Mouse (Mus musculus) lung, embryonic 14.5 days (tissue): ENCODE data around the gene 1810062G17Rik. TPM values are rescaled to one million over a fixed set of nuclear protein-coding genes. Genes with fewer than 3 reads are reported as not detected.
A peak's percentile ranks its signal among the peaks of the same experiment; 100 is the strongest.

Experiments used
- ATAC-seq: fragments of 200-750 bp; cut with Nextera tagmentation; 2 replicates; pipeline ENCODE4 v1.8.0; 2017; ENCODE audit warnings: mild to moderate bottlenecking, moderate TSS enrichment, moderate library complexity; ENCODE audit not compliant: insufficient read depth
- DNase-seq: peaks from one replicate; pipeline ENCODE4 v3.0.0-alpha.2; 2015
- H3K27ac ChIP-seq: fragments of 300-500 bp; sonication (generic); 2 replicates; pipeline ENCODE4 v1.5.1; 2014; ENCODE audit warnings: low read depth, mild to moderate bottlenecking, moderate library complexity
- H3K27me3 ChIP-seq: fragments of 300-500 bp; sonication (generic); 2 replicates; pipeline ENCODE4 v1.6.1; 2014; ENCODE audit warnings: low read length, control low read depth; ENCODE audit not compliant: insufficient read depth
- H3K36me3 ChIP-seq: fragments of 300-500 bp; sonication (generic); 2 replicates; pipeline ENCODE4 v1.6.1; 2014; ENCODE audit warnings: control low read depth; ENCODE audit not compliant: insufficient read depth
- H3K4me1 ChIP-seq: fragments of 300-500 bp; sonication (generic); 2 replicates; pipeline ENCODE4 v1.6.1; 2014; ENCODE audit warnings: antibody characterized with exemption, control low read depth; ENCODE audit not compliant: insufficient read depth
- H3K4me2 ChIP-seq: fragments of 300-500 bp; sonication (generic); 2 replicates; pipeline ENCODE4 v1.6.1; 2014; ENCODE audit warnings: mild to moderate bottlenecking
- H3K4me3 ChIP-seq: fragments of 300-500 bp; sonication (generic); 2 replicates; pipeline ENCODE4 v1.5.1; 2014; ENCODE audit warnings: low read depth, low read length
- H3K9ac ChIP-seq: fragments of 300-500 bp; sonication (generic); 2 replicates; pipeline ENCODE4 v1.6.1; 2014
- H3K9me3 ChIP-seq: fragments of 300-500 bp; sonication (generic); 2 replicates; pipeline ENCODE4 v1.6.1; 2016; ENCODE audit warnings: low read depth, low read length, control low read depth
- CTCF ChIP-seq: IDR thresholded peaks from 2 replicates; pipeline ENCODE4 v1.5.1; 2016; ENCODE audit warnings: antibody characterized with exemption, low read depth
- WGBS: fragments of 180-500 bp; shearing (Covaris S2); extraction: QIAGEN DNeasy Blood & Tissue Kit; methylation state at CpG from one replicate; pipeline ENCODE4 v1.1.7; 2014; 5-methylcytosine and 5-hydroxymethylcytosine counted together
- polyA plus RNA-seq: library from polyadenylated mRNA; unstranded; fragments of >200 nt; fragmentation: Nextera tagmentation; extraction: Ambion mirVana; gene quantifications from 2 replicates; pipeline ENCODE4 v1.2.1, GENCODE M21; 2014

Gene 1810062G17Rik
- polyA plus RNA-seq, 1 experiment from 2014 or later, result 3.3 TPM

DNA sequence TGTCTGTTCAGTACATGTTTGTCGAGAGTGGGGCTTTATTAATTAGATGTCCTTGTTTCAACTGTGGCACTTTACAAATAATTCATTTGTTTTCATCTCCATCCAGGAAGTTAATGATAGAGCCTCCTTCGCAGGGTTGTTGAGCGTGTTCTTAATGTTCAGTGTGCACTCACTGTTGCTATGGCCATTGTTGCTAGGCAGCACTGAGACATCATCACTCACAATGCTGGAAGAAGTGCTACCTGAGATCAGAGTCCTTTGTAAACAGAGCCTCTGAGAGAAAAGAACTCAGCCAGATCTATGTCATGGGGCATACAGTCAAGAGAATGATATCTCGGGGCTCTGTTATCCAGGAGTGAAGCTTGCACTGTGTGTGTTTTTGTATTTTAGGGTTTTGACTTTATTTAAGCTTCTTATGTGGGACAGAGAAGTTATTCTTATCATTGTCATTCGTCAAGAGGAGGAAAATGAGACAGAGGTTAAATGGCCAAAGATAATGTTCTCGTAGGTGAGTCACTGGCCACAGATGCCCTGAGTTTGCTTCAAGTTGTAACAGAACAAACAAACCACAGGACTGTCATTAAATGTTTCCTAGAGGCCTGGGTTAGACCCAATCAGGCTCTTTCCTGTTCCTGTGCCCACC is 18.0 kb downstream of the 1810062G17Rik start:
- no peaks in the 10 kb centered on the region for H3K27me3 ChIP-seq
- no peak overlapping the region for H3K9ac ChIP-seq
- H3K36me3 ChIP-seq, result no peaks in the 10 kb centered on the region
- no peak for DNase-seq
- no peak for TF ChIP-seq CTCF
- no peaks in the 10 kb centered on the region for H3K4me1 ChIP-seq
- H3K27ac ChIP-seq, result no peak overlapping the region
- H3K4me3 ChIP-seq, result no peak overlapping the region
- no peak overlapping the region for H3K4me2 ChIP-seq
- ATAC-seq, result no peak
- no peaks in the 10 kb centered on the region for H3K9me3 ChIP-seq
- 30% methylated on average over 6 of the region's 6 CpGs for WGBS

DNA sequence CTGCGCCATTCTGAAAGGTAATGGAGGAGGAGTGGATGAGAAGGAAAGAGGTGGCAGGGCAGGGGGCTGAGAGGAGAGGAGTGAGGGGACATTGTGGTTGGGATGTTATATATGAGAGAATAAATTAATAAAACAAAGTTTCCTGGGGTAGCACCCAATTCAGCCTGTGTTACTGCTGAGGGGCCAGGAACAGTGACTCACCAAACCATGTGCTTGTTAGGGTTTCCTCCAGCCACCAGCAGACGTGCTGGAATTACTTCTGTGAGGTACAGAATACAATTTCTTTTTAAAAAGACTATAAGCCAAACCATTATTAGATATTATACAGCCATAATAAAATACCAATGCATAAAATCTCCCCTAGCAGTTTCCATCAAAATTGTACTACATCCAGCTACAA is 18.9 kb downstream of the 1810062G17Rik start:
- DNase-seq (no peak), ATAC-seq (no peak)
- Histone ChIP-seq H3K4me1 (no peaks in the 10 kb centered on the region), H3K9me3 (no peaks in the 10 kb centered on the region), H3K27ac (no peak overlapping the region), H3K9ac (no peak overlapping the region), H3K27me3 (no peaks in the 10 kb centered on the region), H3K36me3 (no peaks in the 10 kb centered on the region), H3K4me3 (no peak overlapping the region), H3K4me2 (no peak overlapping the region)
- WGBS, result 74% methylated on average over 2 of the region's 2 CpGs
- TF ChIP-seq CTCF, result no peak

DNA sequence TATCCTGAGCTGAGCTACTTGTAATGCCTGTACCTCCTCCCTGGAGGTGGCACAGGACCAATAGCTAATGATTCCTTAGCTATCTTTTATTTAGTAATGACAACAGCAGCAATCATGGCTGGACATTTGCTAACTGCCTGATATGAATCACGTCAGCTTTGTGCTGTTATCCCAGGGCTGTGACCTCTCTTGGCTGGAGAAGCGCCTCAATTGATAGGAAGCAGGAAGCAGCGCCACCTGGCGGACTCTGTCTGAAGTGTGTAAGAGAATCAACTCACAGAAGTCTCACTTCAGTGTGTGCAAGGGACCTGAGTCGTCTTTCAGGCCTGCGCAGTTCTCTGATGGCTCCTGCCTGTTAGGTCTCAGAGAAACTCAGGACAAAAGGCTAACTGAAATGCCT is 19.7 kb downstream of the 1810062G17Rik start:
- Histone ChIP-seq H3K4me2 (no peak overlapping the region), H3K4me1 (no peaks in the 10 kb centered on the region), H3K9ac (no peak overlapping the region)

DNA sequence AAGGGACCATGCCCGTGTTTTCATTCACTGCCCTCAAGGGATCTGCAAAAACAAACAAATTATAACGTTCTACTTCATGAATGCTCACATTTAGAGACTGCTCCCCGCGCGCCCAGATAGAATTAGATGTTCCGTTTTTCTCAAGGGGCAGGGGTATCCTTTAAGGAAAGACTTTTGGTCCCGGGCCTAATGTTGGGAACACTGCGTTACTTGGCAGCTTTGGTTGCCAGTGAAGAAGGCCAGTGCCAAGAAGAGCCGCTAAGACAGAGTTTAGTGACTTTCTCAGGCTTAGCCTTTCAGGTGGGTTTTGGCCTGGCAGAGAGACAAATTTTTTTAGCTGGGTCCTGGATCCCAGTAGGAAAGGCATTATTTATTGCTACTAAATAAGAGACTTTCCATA is 20.5 kb downstream of the 1810062G17Rik start:
- H3K36me3 ChIP-seq, result no peaks in the 10 kb centered on the region
- DNase-seq, result peak; percentile 4
- no peak overlapping the region for H3K27ac ChIP-seq
- H3K4me3 ChIP-seq, result no peak overlapping the region
- H3K9ac ChIP-seq, result peak overlapping the region; percentile 27; the same call in 1 of the 2 replicates
- H3K4me2 ChIP-seq, result no peak overlapping the region
- H3K9me3 ChIP-seq, result no peaks in the 10 kb centered on the region
- no peak for ATAC-seq
- no peak for TF ChIP-seq CTCF
- no peaks in the 10 kb centered on the region for H3K27me3 ChIP-seq
- WGBS, result 84% methylated on average over 9 of the region's 9 CpGs
- no peaks in the 10 kb centered on the region for H3K4me1 ChIP-seq

More for the DNA sequence above, 19.7 kb downstream of the 1810062G17Rik start:
- Histone ChIP-seq H3K4me3 (no peak overlapping the region), H3K27ac (no peak overlapping the region), H3K9me3 (no peaks in the 10 kb centered on the region), H3K27me3 (no peaks in the 10 kb centered on the region), H3K36me3 (no peaks in the 10 kb centered on the region)
- ATAC-seq (peak; percentile 75), DNase-seq (peak; percentile 96)
- TF ChIP-seq CTCF, result peak; percentile 95
- WGBS, result 5% methylated on average over 6 of the region's 6 CpGs

- no peaks in the 10 kb centered on the region for H3K27me3 ChIP-seq
- H3K27ac ChIP-seq, result no peak overlapping the region
- peak; percentile 73 for ATAC-seq
- peak overlapping the region; percentile 27; the same call in 1 of the 2 replicates for H3K9ac ChIP-seq
- no peaks in the 10 kb centered on the region for H3K4me1 ChIP-seq
- no peak overlapping the region for H3K4me3 ChIP-seq
- WGBS, result 17% methylated on average over 14 of the region's 14 CpGs
- no peaks in the 10 kb centered on the region for H3K36me3 ChIP-seq
- DNase-seq, result peak; percentile 92
- no peak overlapping the region for H3K4me2 ChIP-seq
- peak; percentile 83 for TF ChIP-seq CTCF
- H3K9me3 ChIP-seq, result no peaks in the 10 kb centered on the region
These were observed 21.0 kb downstream of the 1810062G17Rik start for GRCm38 (mm10) chr3:36496746-36497145.

DNA sequence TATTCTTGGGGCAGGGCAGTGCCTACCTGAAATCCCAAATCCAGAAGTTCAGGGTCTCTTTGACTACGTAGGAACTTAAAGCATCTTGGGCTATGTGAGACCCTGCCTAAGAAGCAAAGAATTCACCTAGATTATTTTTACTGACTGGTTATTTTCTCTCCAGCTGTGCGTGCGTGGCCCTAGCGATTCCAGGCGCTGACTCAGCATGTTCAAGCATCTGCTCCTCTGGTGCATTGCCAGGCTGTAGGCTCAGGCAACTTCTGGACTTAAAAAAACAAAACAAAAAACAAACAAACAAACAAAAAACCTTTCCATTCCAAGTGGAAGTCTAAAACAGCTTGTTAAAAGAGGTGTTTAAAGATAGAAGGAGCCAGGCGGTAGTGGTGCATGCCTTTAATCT is 22.5 kb downstream of the 1810062G17Rik start:
- no peaks in the 10 kb centered on the region for H3K9me3 ChIP-seq
- H3K27ac ChIP-seq, result no peak overlapping the region
- H3K9ac ChIP-seq, result no peak overlapping the region
- no peak for DNase-seq
- H3K27me3 ChIP-seq, result no peaks in the 10 kb centered on the region
- H3K4me1 ChIP-seq, result no peaks in the 10 kb centered on the region
- no peaks in the 10 kb centered on the region for H3K36me3 ChIP-seq
- no peak overlapping the region for H3K4me2 ChIP-seq
- 75% methylated on average over 6 of the region's 6 CpGs for WGBS
- ATAC-seq, result no peak
- TF ChIP-seq CTCF, result no peak
- H3K4me3 ChIP-seq, result no peak overlapping the region

GRCm38 (mm10) chr3:36499418-36499817 is 23.7 kb downstream of the 1810062G17Rik start:
- WGBS, result 84% methylated on average over 7 of the region's 7 CpGs
- H3K27me3 ChIP-seq, result no peaks in the 10 kb centered on the region
- H3K4me1 ChIP-seq, result no peaks in the 10 kb centered on the region
- no peak overlapping the region for H3K27ac ChIP-seq
- H3K9me3 ChIP-seq, result no peaks in the 10 kb centered on the region
- no peak overlapping the region for H3K4me3 ChIP-seq
- no peaks in the 10 kb centered on the region for H3K36me3 ChIP-seq
- ATAC-seq (no peak), DNase-seq (no peak)
- H3K9ac ChIP-seq, result no peak overlapping the region
- H3K4me2 ChIP-seq, result no peak overlapping the region
- TF ChIP-seq CTCF, result no peak

- DNase-seq (no peak), ATAC-seq (no peak)
- H3K4me2 ChIP-seq, result no peak overlapping the region
- H3K4me3 ChIP-seq, result no peak overlapping the region
- H3K9ac ChIP-seq, result no peak overlapping the region
- H3K27me3 ChIP-seq, result no peaks in the 10 kb centered on the region
- no peak overlapping the region for H3K27ac ChIP-seq
- WGBS, result 82% methylated on average over 8 of the region's 8 CpGs
- no peaks in the 10 kb centered on the region for H3K4me1 ChIP-seq
- no peak for TF ChIP-seq CTCF
- no peaks in the 10 kb centered on the region for H3K36me3 ChIP-seq
- no peaks in the 10 kb centered on the region for H3K9me3 ChIP-seq
These were observed 25.2 kb downstream of the 1810062G17Rik start for GRCm38 (mm10) chr3:36500976-36501375.
